Mouse (Mus musculus): ENCODE data around the gene Tmem41a.

The Tmem41a gene

DNA sequence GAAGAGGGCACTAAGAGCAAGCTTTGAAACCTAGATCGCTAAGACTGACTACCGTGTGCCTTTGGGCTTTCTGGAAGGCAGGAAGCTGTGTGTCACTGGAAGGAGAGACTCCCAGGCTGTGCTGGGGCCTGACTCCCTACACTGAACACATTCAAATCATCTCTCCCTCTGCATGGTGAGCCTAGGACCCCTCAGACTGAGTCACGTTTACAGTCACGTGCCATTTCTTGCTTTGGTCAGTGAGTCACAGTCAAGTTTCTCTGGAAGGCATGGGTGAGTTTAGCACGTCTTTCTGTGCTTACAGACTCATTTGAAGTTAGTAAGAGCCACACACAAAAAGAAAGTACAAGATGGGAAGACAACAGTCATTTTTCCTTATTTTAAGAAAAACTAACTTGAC is 46.1 kb downstream of the Tmem41a start:
- DNase-seq (ENCODE audit: low spot score), result no peak

DNA sequence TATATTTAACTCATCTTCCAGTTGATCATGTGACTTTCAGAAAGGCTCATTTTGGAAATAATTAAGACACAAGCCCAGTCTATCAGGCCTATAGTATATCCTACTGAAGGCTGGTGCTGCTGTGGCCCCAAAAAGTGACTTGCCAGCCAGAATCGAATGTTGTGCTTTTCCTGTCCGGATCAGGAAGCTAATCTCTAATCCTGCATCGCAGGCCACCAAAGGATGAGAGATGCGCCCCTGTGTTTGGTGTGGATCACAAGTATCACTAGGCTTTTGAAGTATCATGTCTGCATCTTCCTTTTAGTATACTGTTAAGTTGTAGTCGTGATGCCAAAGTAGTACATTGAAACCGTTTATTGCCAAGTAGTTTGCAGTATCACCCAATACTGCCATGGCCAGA is 53.5 kb downstream of the Tmem41a start:
- no peak for DNase-seq (ENCODE audit: low spot score)

DNA sequence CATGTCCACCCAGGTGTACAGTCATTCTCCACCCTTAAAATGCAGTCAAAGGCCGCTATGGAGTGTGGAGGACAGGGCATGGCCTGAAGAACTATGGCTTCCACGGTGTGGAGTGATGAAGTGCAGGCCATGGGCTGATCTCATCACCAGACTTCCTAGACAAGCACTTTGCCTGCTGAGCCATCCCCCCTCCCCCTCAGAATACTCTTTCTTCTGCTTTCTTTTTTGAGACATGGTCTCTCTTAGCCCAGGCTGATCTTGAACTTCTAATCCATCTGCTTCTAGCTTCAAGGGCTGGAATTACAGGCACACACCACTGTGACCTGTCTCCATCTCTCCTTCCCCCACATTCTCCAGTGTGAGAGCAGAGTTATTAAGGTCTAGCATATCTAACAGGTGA is 59.8 kb downstream of the Tmem41a start:
- no peak for DNase-seq (ENCODE audit: low spot score)
